Mouse (Mus musculus) adrenal gland, postnatal 36 days (tissue): Measurements from ENCODE around the gene Ndc80. TPM values are rescaled to one million over a fixed set of nuclear protein-coding genes. Genes with fewer than 3 reads are reported as not detected.
"Not testable (repeated sequence)": the region's sequence is repeated elsewhere in the genome, so short reads cannot be mapped to it uniquely, and the experiment has no call there.

Source experiments
- DNase-seq, 2 experiments: peaks; one replicate each; pipeline ENCODE4 v3.0.0; 2021; ENCODE audit warnings: mixed read lengths in 1 of 2
- total RNA-seq, 2 experiments: library from RNA; stranded (reverse); gene quantifications; 2 replicates each; pipeline ENCODE4 v1.2.3; 2021

Gene Ndc80
- total RNA-seq, 2 experiments from 2014 or later, result 3.1 to 3.6 TPM

DNA sequence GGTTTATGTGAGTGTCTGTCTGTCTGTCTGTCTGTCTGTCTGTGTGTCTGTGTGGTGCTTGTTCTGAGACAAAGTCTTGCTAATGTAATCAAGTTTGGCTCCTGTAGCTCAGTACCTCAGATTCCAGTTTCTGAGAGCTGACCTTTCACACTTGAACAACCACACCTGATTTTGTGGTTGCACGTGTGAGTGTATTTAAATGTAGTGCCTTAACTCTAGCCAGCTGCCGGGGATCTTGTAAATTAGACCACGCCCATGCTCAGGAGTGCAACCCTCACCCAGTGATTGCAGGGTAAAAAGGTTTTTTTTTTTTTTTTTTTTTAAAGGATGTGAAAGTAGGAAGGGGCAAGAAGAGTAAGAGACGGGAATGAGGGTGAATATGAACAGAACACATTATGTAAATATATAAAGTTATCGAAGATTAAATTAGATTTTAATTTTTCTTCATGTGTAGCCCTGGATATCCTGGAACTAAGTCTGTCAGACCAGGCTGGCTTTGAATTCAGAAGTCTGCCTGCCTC is 47.2 kb downstream of the Ndc80 start:
- DNase-seq, result no peak

DNA sequence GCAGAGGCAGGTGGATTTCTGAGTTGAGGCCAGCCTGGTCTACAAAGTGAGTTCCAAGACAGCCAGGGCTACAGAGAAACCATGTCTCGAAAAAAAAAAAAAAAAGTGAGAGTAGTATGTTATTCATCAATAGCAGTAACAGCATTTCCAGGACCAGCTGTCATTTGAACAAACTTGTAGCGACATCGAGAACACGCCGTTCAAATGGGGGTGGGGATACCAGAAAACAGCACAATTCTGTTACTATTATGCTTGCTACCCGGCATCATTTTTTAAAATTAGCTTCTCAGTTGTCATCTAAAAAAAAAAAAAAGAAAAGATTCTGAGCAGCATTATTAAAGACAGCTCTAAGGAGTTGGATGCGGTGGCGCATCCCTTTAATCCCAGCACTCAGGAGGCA is 49.2 kb downstream of the Ndc80 start:
- no peak for DNase-seq

DNA sequence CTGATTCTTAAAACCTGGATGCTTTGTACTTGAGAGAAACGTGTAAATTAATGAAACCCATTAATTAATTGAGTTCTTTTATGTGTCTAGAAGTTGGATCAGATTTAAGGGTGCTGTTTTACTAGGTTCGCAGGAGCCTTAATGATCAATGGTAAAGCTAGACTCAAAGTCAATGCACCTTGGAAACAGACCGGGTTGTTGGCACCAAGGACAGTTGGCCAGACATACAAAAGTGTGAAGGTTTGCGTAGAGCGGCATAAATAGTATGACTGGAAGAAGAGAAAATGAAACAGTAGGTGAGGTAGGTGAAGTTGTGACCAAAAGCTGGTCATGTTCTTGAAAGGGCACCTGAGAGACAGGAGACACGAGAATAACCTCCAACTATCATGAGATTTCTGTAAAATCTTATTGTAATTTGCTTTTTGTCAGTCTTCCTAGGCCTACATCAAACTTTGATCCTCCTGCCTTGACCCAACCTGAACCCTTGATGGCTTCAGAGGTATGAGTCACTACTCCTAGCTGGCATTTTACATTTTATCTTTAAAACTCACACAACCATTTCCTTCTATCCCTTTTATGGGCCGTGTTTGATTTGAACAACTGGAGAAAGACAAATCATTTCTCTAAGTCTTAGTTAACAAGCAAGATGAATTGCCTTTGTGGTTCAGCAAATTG is 50.2 kb downstream of the Ndc80 start:
- peak; percentile 27 to 44 for DNase-seq

DNA sequence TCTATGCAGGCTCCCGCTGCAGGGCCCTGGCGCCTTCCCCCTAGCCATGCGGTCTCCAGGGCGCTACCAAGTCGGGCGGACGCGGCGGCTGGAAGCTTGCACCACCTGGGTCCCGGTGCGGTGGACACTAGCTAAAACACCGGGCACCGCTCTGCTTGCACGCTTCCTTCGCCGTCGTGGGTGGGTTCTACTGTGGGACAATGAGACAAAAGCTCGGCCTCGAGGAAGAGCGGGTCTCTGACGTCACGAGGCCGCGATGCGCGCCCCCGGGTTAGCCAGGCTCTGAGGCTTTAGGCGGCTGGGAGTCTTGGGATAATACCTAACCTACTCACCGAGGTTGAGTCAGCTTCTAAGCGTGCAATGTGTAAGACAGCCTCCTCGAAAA is 51.0 kb downstream of the Ndc80 start:
- peak; percentile 63 to 77 for DNase-seq

DNA sequence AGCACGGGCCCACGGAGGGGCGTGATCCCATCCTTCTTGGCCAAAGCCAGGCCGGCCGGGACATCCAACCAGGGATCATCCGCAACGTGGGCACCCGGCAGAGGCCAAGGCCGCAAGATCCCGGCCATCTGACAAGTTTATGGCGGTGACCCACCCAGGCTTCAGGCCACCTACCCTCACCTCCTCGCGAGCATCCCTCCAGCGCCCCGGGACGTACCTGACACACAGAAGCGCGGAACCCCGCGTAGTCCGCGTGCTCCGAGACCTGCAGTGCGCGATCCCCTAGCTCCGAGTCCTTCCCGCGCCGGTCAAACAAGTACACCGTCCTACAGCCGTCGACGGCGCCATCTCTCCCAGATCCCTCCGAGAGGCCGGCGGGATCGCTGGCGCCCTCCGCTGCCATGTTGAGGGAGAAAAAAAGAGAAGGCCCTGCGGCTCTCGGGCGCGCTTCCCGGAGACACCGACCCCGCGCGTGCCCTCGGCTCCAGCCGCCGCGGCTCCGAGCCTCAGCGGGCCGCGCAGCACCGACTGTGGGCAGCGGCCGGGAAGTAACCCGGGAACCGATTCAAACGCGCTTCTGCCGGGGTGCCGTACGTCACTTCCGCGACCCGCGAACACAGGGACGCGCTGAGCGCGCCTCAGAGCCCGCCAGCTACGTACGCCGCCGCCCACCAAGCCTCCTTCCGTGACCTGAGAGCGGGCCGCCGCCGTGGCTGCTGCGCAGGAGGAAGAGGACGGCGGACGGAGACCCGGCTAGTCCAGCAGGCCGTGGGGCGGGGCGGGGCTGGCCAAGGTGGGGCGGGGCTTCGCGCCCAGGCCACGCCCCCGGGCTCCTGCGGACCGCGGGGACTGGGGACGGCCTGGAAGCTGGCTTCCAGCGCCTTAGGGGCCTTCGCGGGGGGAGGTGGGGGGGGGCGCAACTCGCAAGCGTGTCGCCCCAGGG is 51.6 kb downstream of the Ndc80 start, which contains the start of gene Smchd1:
TSS of gene Smchd1 (minus strand) at position 582 of the 943 bp plus-strand sequence.
- peak; percentile 95 to 96 for DNase-seq

DNA sequence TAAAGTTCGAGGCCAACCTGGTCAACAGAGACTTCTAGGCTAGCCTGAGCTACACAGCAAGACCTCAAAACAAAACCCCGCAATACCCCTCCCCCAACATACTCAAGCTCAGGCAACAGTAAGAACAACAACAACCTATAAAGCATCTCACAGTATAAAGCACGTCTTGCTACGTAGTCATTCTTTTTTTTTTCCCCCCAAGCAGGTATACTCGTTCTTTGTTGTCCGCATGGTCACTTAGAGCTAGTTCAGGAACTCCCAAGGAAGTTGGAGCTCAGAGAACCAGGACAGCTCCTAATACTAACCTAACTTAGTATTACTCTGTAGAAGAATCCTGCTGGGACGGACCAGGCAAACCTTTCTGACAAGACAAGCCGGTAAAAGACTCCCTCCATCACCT is 52.5 kb downstream of the Ndc80 start:
- DNase-seq, result no peak

DNA sequence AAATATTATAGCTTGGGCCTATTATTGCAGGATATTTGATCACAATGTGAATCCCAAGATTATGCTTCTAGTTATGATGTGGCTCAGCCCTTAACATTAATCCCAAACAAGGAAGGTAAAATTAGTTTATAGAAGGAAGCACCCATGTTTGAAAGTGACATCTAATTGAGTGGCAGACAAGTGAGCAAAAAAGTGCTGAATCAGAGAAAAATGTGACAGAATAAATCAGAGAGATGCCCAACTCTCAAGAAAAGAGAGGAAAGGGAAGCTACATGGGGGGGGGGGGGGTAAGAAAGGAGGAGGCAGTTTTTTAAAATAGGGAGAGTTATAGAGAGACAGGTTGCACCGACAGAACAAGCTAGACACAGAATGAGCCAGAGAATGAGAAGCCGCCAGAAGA is 55.4 kb downstream of the Ndc80 start:
- no peak for DNase-seq

DNA sequence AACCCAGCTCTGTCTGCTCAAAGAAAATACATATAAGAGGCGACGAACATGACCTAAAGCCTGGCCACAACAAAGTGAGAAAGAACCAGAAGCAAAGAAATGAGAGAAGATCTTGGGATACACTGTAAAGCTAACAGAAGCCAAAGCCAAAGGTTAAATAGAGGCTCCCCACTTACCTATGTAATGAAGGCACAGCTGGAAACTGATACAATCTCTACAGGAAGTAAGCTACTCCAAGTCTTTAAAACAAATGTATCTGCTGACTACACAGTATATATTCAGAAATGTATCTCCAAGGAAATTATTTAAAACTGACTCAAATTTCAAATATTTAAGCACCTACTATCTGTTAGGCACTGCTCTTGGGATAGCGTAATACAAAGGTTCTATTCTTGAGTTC is 66.3 kb downstream of the Ndc80 start:
- no peak for DNase-seq

DNA sequence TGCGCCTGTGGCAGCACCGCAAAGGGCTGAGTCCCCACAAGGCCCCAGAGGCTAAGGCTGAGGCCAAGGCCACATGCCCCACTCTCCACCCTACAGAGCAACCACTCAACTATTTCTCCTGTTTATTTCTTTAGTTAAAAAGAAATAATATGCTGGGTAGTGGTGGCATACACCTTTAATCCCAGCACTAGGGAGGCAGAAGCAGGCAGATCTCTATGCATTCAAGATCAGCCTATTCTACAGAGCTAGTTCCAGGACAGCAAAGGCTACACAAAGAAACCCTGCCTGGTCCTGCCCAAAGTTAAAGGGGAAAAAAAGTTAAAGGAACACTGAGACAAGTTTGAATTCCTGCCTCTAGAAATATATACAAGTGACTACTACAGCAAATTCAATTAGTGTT is 66.8 kb downstream of the Ndc80 start, which contains the start of gene Gm4707:
TSS of gene Gm4707 (minus strand) at position 101 of the 400 bp plus-strand sequence.
- DNase-seq, result no peak

DNA sequence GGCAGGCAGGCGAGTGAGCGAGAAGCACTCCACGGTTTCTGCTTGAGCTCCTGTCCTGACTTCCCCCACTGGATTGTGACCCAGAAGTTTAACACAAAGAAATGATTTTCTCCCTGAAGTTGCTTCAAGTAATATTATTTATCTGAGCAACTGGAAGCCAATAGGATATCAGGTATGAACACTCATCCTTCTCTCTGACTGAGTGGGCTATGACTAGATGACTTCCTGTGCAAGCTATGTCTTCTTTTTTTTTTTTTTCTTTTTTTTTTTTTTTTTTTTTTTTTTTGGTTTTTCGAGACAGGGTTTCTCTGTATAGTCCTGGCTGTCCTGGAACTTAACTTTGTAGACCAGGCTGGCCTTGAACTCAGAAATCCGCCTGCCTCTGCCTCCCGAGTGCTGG is 69.3 kb downstream of the Ndc80 start:
- DNase-seq, result not testable (repeated sequence)

Other genes with a start within 250 kb of the Ndc80 start
- 10 to 100 TPM in 1 of 2 experiments, 1 to 10 TPM in 1; 5.8 to 10.8 TPM for gene Emilin2, start 214.9 kb downstream of the Ndc80 start, total RNA-seq
- gene Gm4707, start 66.9 kb downstream of the Ndc80 start, total RNA-seq, result 1 to 10 TPM; 1.3 to 2.1 TPM
- 10 to 100 TPM; 36.8 to 42.1 TPM for gene Smchd1, start 51.5 kb downstream of the Ndc80 start, total RNA-seq
- under 1 TPM; 0.53 to 0.82 TPM for gene Spdya, start 25.2 kb upstream of the Ndc80 start, total RNA-seq
- gene Wdr43, start 89.0 kb upstream of the Ndc80 start, total RNA-seq, result 100 to 1,000 TPM in 1 of 2 experiments, 10 to 100 TPM in 1; 52.1 to 107 TPM
- not detected for gene Togaram2, start 146.4 kb upstream of the Ndc80 start, total RNA-seq
- gene Pcare, start 226.0 kb upstream of the Ndc80 start, total RNA-seq, result not detected
- 10 to 100 TPM; 20.8 to 26.1 TPM for gene Clip4, start 241.6 kb upstream of the Ndc80 start, total RNA-seq